Mouse (Mus musculus) stomach, embryonic 14.5 days (tissue): ENCODE measurements around the gene Qsox1. TPM values are rescaled to one million over a fixed set of nuclear protein-coding genes. Genes with fewer than 3 reads are reported as not detected.

Experiments used
- ATAC-seq: fragments of 200-750 bp; cut with Nextera tagmentation; 2 replicates; pipeline ENCODE4 v1.8.0; 2017; ENCODE audit warnings: low read depth, moderate TSS enrichment; ENCODE audit not compliant: insufficient number of reproducible peaks, insufficient read depth, low FRiP score
- H3K27ac ChIP-seq: fragments of 300-500 bp; sonication (generic); 2 replicates; pipeline ENCODE4 v1.5.1; 2014; ENCODE audit warnings: mild to moderate bottlenecking, low read length, moderate library complexity, mixed read lengths
- H3K27me3 ChIP-seq: fragments of 300-500 bp; sonication (generic); 2 replicates; pipeline ENCODE4 v1.6.1; 2014; ENCODE audit warnings: low read length, control low read depth, mixed read lengths; ENCODE audit not compliant: control insufficient read depth, insufficient read depth
- H3K36me3 ChIP-seq: fragments of 300-500 bp; sonication (generic); 2 replicates; pipeline ENCODE4 v1.6.1; 2014; ENCODE audit warnings: mild to moderate bottlenecking, control low read depth, low read length, moderate library complexity, mixed read lengths; ENCODE audit not compliant: control insufficient read depth, insufficient read depth
- H3K4me1 ChIP-seq: fragments of 300-500 bp; sonication (generic); 2 replicates; pipeline ENCODE4 v1.6.1; 2014; ENCODE audit warnings: low read length, control low read depth, mixed read lengths; ENCODE audit not compliant: control insufficient read depth, insufficient read depth
- H3K4me2 ChIP-seq: fragments of 300-500 bp; sonication (generic); replicated peaks from 2 replicates; pipeline ENCODE4 v1.6.1; 2014; ENCODE audit warnings: low read depth, low read length, control low read depth
- H3K4me3 ChIP-seq: fragments of 300-500 bp; sonication (generic); 2 replicates; pipeline ENCODE4 v1.5.1; 2014; ENCODE audit warnings: low read depth, low read length, control low read depth
- H3K9ac ChIP-seq: fragments of 300-500 bp; sonication (generic); replicated peaks from 2 replicates; pipeline ENCODE4 v1.6.1; 2014; ENCODE audit warnings: low read depth, mild to moderate bottlenecking, control low read depth, low read length, moderate library complexity, mixed read lengths
- H3K9me3 ChIP-seq: fragments of 300-500 bp; sonication (generic); 2 replicates; pipeline ENCODE4 v1.6.1; 2016; ENCODE audit warnings: low read depth, low read length, control low read depth; ENCODE audit not compliant: control insufficient read depth
- WGBS: fragments of 180-500 bp; shearing (Covaris S2); extraction: QIAGEN DNeasy Blood & Tissue Kit; methylation state at CpG from one replicate; pipeline ENCODE4 v1.1.7; 2014; 5-methylcytosine and 5-hydroxymethylcytosine counted together
- polyA plus RNA-seq: library from polyadenylated mRNA; unstranded; fragments of >200 nt; fragmentation: Nextera tagmentation; extraction: Ambion mirVana; gene quantifications from 2 replicates; pipeline ENCODE4 v1.2.1, GENCODE M21; 2014

Qsox1 gene
- polyA plus RNA-seq, 1 experiment from 2014 or later = 26.9 TPM

GRCm38 (mm10) chr1:155729113-155729795 lies 83.4 kb downstream of the Qsox1 start:
- ATAC-seq = no peak
- Histone ChIP-seq H3K36me3 (no peaks in the 10 kb centered on the region), H3K27me3 (peaks cover 40% of the 10 kb centered on the region), H3K4me1 (no peaks in the 10 kb centered on the region), H3K9me3 (no peaks in the 10 kb centered on the region), H3K9ac (no peak overlapping the region), H3K4me3 (no peak overlapping the region), H3K27ac (no peak overlapping the region), H3K4me2 (no peak overlapping the region)
- WGBS = 1% methylated on average over 23 of the region's 23 CpGs

GRCm38 (mm10) chr1:155727830-155728229 lies 84.9 kb downstream of the Qsox1 start:
- no peak overlapping the region for H3K4me3 ChIP-seq
- peaks cover 35% of the 10 kb centered on the region for H3K27me3 ChIP-seq
- H3K4me1 ChIP-seq = no peaks in the 10 kb centered on the region
- no peaks in the 10 kb centered on the region for H3K36me3 ChIP-seq
- no peaks in the 10 kb centered on the region for H3K9me3 ChIP-seq
- 27% methylated on average over 10 of the region's 10 CpGs for WGBS
- no peak for ATAC-seq
- H3K9ac ChIP-seq = no peak overlapping the region
- H3K4me2 ChIP-seq = no peak overlapping the region
- H3K27ac ChIP-seq = no peak overlapping the region

Other genes with a start within 250 kb of the Qsox1 start
- 0.08 and 0.12 TPM in 2 replicates for gene Lhx4, start 61.2 kb downstream of the Qsox1 start, polyA plus RNA-seq
- gene Cep350, start 160.4 kb upstream of the Qsox1 start, polyA plus RNA-seq = 18.5 and 21.0 TPM in 2 replicates
- gene Tor1aip2, start 222.5 kb upstream of the Qsox1 start, polyA plus RNA-seq = 134 and 139 TPM in 2 replicates
- gene Tor1aip1, start 223.6 kb upstream of the Qsox1 start, polyA plus RNA-seq = 44.0 and 48.3 TPM in 2 replicates